In the genomic region with DNA sequence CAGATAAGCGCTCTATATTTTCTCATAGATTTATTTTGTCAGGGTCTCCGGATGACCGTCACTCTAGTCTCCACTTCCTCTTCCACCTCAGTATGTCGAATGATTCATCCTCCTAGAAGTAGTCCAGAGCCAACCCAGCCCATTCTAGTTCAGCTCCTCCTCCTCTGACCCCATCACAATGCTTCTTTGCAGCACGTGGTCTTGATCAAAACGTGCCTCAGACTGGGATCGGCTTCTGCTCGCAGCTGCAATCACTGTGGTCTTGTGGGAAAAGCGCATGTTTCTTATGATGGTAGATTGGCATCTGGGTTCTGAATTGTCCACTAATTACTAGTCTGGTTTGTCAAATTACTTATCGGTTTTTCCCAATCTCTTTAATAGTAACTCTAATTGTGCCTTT, we compare ENCODE assay signal across 11 mouse cellular contexts.
"Had no signal": no experiment of that assay in that cellular context is flagged by ENCODE, and none has a peak within 500 bp of the region (broad histone marks: within the 10 kb centered on the region; RNA-seq: fewer than 3 reads in every experiment).

No protein-coding gene starts in this region.

- DNase-seq: kidney, postnatal 25 days; liver, embryonic 13.5 days; liver, postnatal 0 days; lung, postnatal 14 days; thymus, postnatal 4 days had no signal

- H3K4me3 ChIP-seq: kidney, embryonic 15.5 days; left cerebral cortex, adult 2 months; limb, embryonic 15.5 days; liver, embryonic 13.5 days; lung, embryonic 15.5 days; midbrain, embryonic 12.5 days had no signal

- H3K9me3 ChIP-seq: kidney, embryonic 15.5 days; limb, embryonic 15.5 days; liver, embryonic 13.5 days; lung, embryonic 15.5 days; midbrain, embryonic 12.5 days had no signal

- H3K27ac ChIP-seq: kidney, embryonic 15.5 days; left cerebral cortex, adult 2 months; limb, embryonic 15.5 days; liver, embryonic 13.5 days; lung, embryonic 15.5 days; midbrain, embryonic 12.5 days; stomach, postnatal 0 days had no signal

- H3K4me2 ChIP-seq: kidney, embryonic 15.5 days; limb, embryonic 15.5 days; liver, embryonic 13.5 days; lung, embryonic 15.5 days; midbrain, embryonic 12.5 days had no signal

- H3K36me3 ChIP-seq: kidney, embryonic 15.5 days; limb, embryonic 15.5 days; liver, embryonic 13.5 days; lung, embryonic 15.5 days; midbrain, embryonic 12.5 days had no signal

- H3K27me3 ChIP-seq: kidney, embryonic 15.5 days; limb, embryonic 15.5 days; liver, embryonic 13.5 days; lung, embryonic 15.5 days; midbrain, embryonic 12.5 days had no signal

- ATAC-seq: liver, postnatal 0 days had no signal

- H3K4me1 ChIP-seq: kidney, embryonic 15.5 days; limb, embryonic 15.5 days; liver, embryonic 13.5 days; lung, embryonic 15.5 days; midbrain, embryonic 12.5 days had no signal

- H3K9ac ChIP-seq: kidney, embryonic 15.5 days; limb, embryonic 15.5 days; liver, embryonic 13.5 days; liver, postnatal 0 days; lung, embryonic 15.5 days; midbrain, embryonic 12.5 days had no signal
